Mouse (Mus musculus) hindbrain, embryonic 10.5 days (tissue): ENCODE data around the gene Miox. TPM values are rescaled to one million over a fixed set of nuclear protein-coding genes. Genes with fewer than 3 reads are reported as not detected.

ENCODE experiments used
- DNase-seq: peaks from one replicate; pipeline ENCODE4 v3.0.0-alpha.2; 2017; ENCODE audit warnings: low spot score
- H3K27ac ChIP-seq: fragments of 300-500 bp; sonication (generic); 2 replicates; pipeline ENCODE4 v1.5.1; 2016; ENCODE audit warnings: mild to moderate bottlenecking, moderate library complexity
- H3K27me3 ChIP-seq: fragments of 300-500 bp; sonication (generic); 2 replicates; pipeline ENCODE4 v1.6.1; 2016; ENCODE audit warnings: mild to moderate bottlenecking; ENCODE audit not compliant: poor library complexity, insufficient read depth, severe bottlenecking
- H3K36me3 ChIP-seq: fragments of 300-500 bp; sonication (generic); 2 replicates; pipeline ENCODE4 v1.6.1; 2016; ENCODE audit warnings: mild to moderate bottlenecking, moderate library complexity
- H3K4me1 ChIP-seq: fragments of 300-500 bp; sonication (generic); replicated peaks from 2 replicates; pipeline ENCODE4 v1.6.1; 2016; ENCODE audit warnings: mild to moderate bottlenecking
- H3K4me3 ChIP-seq: fragments of 300-500 bp; sonication (generic); 2 replicates; pipeline ENCODE4 v1.5.1; 2016; ENCODE audit warnings: mild to moderate bottlenecking, moderate library complexity
- H3K9me3 ChIP-seq: fragments of 300-500 bp; sonication (generic); 2 replicates; pipeline ENCODE4 v1.6.1; 2016; ENCODE audit warnings: mild to moderate bottlenecking, moderate library complexity
- whole genome bisulfite sequencing: fragments of 180-500 bp; shearing (Covaris S2); methylation state at CpG from one replicate; pipeline ENCODE4 v1.1.7; 2016; 5-methylcytosine and 5-hydroxymethylcytosine counted together
- polyA plus RNA-seq: library from polyadenylated mRNA; unstranded; fragments of >200 nt; fragmentation: Nextera tagmentation; extraction: Ambion mirVana; gene quantifications from 2 replicates; pipeline ENCODE4 v1.2.1, GENCODE M21; 2016

Gene Miox
- polyA plus RNA-seq, 1 experiment from 2014 or later = not detected

DNA sequence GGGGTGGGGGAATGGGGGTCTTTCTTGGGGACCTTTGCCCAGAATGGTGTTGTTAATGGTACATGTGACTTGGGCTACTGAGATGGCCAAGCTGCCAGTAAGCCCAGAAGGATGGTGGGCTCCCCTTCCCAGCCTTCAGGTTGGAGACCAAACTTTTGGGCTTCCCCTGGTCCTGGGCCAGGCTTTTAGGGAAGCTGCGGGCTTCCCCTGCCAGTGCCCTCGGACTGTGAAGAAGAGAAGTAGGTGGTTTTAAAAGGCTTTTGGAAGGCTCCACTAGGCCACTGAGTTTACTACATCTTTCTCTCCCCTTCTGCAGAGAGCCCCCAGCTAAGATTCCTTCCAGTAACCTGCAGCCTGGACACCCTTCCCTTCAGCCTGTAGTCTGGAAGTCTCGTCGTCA, 10.5 kb upstream of the Miox start:
- DNase-seq = no peak
- H3K27ac ChIP-seq = no peak overlapping the region
- no peaks in the 10 kb centered on the region for H3K36me3 ChIP-seq
- peaks cover 26% of the 10 kb centered on the region for H3K27me3 ChIP-seq
- H3K4me1 ChIP-seq = peaks cover 9% of the 10 kb centered on the region
- H3K4me3 ChIP-seq = no peak overlapping the region
- no peaks in the 10 kb centered on the region for H3K9me3 ChIP-seq
- 86% methylated on average over 4 of the region's 4 CpGs for WGBS

DNA sequence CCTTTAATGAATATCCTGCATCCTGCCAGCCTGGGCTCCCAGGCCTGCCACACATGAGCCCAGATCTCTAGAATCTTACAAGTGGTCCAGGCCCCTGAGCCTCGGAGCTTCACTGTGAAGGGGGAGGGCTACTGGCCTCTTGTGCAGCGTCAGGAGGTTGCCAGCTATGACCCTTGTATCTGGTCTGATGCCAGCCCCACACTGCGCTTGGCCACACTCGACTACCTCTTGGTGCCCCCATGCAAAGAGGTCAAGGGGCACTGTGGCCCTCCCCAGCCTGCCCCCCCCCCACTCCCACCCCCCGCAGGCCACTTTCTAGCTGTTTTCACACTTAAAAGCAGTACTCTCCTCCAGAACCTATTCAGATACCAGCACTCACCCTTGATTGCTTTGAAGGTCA, 7.8 kb upstream of the Miox start:
- H3K27ac ChIP-seq = no peak overlapping the region
- H3K36me3 ChIP-seq = no peaks in the 10 kb centered on the region
- H3K4me1 ChIP-seq = peaks cover 9% of the 10 kb centered on the region
- H3K27me3 ChIP-seq = peaks cover 22% of the 10 kb centered on the region
- DNase-seq = no peak
- no peaks in the 10 kb centered on the region for H3K9me3 ChIP-seq
- no peak overlapping the region for H3K4me3 ChIP-seq
- 63% methylated on average over 5 of the region's 5 CpGs for WGBS

DNA sequence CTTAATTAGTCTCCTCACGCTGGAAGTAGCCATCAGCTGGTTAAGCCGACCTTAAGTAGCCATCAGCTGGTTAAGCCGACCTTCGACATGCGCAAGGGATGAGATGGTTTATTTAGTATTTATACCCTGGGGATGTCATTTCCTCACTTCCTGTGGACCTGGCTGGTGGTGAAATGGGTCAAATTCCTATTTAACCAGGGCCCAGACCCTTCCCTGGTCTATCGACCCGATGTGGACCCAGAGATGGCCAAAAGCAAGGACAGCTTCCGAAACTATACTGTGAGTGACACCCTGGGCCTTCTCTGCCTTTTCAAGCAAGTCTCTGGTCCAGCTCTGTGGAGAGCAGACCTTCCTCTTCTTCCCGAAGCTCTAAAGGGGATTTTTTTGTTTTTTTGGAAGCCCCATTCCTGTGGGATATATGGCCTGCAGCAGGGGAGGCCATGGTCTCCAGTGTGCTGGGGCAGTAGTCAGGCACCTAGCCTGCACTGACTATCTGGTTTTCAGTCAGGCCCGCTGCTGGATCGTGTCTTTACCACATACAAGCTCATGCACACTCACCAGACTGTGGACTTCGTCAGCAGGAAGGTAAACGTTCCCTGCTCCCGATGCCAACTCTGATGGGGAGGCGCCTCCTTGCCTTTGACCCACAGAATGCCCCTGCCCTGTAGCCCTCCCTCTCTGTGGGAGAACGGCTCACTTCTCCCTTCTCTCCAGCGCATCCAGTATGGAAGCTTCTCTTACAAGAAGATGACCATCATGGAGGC, 758 bp downstream of the Miox start:
- no peaks in the 10 kb centered on the region for H3K27me3 ChIP-seq
- no peak for DNase-seq
- H3K27ac ChIP-seq = no peak overlapping the region
- H3K9me3 ChIP-seq = no peaks in the 10 kb centered on the region
- H3K4me1 ChIP-seq = no peaks in the 10 kb centered on the region
- H3K36me3 ChIP-seq = no peaks in the 10 kb centered on the region
- no peak overlapping the region for H3K4me3 ChIP-seq
- 83% methylated on average over 17 of the region's 17 CpGs for WGBS

DNA sequence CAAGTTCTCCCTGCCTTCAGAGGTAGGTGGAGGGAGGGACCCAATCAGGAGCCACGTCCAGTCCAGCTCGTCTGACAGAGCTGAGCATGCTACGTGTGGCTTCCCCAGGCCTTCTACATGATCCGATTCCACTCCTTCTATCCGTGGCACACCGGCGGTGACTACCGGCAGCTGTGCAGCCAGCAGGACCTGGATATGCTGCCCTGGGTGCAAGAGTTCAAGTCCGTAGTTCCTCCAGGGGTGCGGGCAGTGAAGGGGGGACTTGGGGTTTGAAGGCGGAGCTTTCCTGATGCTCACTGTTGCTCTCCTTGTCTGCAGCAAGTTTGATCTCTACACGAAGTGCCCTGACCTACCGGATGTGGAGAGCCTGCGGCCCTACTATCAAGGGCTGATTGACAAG, 2.2 kb downstream of the Miox start:
- no peaks in the 10 kb centered on the region for H3K27me3 ChIP-seq
- WGBS = 88% methylated on average over 14 of the region's 14 CpGs

DNA sequence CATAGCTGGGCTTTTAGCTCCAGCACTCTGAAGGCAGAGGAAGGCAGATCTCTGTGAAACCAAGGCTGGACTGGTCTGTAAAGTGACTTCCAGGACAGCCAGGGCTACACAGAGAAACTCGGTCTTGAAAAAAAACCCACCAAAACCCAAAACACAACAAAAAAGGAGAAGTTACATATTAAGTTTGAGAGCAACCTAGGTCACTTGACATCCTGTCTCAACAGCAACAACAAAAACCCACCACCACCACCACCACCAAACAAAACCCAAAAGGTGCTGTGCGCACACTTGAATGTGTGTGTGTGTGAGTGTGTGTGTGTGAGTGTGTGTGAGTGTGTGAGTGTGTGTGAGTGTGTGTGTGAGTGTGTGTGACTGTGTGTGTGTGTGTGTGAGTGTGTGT, 5.5 kb downstream of the Miox start:
- Histone ChIP-seq H3K27ac (no peak overlapping the region), H3K9me3 (no peaks in the 10 kb centered on the region), H3K36me3 (no peaks in the 10 kb centered on the region), H3K27me3 (no peaks in the 10 kb centered on the region), H3K4me3 (no peak overlapping the region), H3K4me1 (no peaks in the 10 kb centered on the region)
- WGBS = 87% methylated on average over 2 of the region's 2 CpGs
- DNase-seq = no peak

More for the DNA sequence above, 2.2 kb downstream of the Miox start:
- H3K9me3 ChIP-seq = no peaks in the 10 kb centered on the region
- H3K36me3 ChIP-seq = no peaks in the 10 kb centered on the region
- no peak overlapping the region for H3K4me3 ChIP-seq
- H3K27ac ChIP-seq = no peak overlapping the region
- no peak for DNase-seq
- H3K4me1 ChIP-seq = no peaks in the 10 kb centered on the region

DNA sequence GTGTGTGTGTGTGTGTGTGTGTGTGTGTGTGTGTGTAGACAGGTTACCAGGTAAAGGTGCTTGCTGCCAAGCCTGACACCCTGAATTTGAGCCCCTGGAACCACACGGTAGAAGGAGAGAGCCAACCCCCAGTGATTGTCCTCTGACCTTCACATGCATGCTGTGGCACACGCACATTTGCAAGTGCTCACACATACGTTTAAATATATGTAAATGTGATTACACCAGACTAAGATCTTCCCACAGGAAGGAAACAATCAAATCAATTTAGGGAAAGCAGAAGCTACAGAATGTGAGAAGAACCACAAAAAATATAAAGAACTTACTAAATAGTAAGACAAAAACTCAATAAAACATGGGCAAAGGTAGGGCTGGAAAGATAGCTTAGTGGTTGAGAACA, 5.9 kb downstream of the Miox start:
- Histone ChIP-seq H3K36me3 (no peaks in the 10 kb centered on the region), H3K4me3 (no peak overlapping the region), H3K9me3 (no peaks in the 10 kb centered on the region), H3K4me1 (no peaks in the 10 kb centered on the region), H3K27ac (no peak overlapping the region), H3K27me3 (no peaks in the 10 kb centered on the region)
- DNase-seq = no peak
- 83% methylated on average over 3 of the region's 3 CpGs for WGBS

DNA sequence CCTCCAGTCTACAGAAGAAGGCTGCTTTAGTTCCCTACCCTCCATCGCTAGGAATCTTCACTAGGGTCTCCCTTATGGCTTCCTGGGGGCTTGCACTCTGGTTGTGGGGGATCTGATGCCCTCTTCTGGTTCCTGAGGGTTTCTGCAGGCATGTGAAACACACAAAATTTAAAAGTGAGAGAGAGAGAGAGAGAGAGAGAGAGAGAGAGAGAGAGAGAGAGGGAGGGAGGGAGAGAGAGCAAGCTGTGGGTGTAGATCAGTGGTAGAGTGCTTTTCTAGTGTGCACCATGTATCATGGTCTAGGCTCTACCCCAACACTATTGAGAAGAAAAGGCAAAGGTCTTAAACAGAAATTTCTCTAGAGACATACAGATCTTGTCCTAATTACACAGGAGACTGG, 7.5 kb downstream of the Miox start:
- Histone ChIP-seq H3K4me3 (no peak overlapping the region), H3K4me1 (no peaks in the 10 kb centered on the region), H3K9me3 (no peaks in the 10 kb centered on the region), H3K27me3 (no peaks in the 10 kb centered on the region), H3K27ac (no peak overlapping the region), H3K36me3 (no peaks in the 10 kb centered on the region)
- WGBS = 32% methylated on average over 1 of the region's 1 CpGs
- DNase-seq = no peak

DNA sequence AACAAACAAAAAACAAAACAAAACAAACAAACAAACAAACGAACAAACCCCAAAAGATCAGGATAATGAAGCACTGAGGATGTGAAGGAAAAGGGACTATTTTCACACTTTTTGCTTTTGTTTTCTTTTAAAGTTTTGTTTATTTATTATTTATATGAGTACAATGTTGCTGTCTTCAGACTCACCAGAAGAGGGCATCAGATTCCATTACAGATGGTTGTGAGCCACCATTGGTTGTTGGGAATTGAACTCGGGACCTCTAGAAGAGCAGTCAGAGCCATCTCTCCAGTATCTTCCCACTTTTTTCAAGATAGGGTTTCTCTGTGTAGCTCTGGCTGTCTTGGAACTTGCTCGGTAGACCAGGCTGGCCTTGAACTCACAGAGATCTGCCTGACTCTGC, 9.1 kb downstream of the Miox start:
- no peaks in the 10 kb centered on the region for H3K4me1 ChIP-seq
- H3K4me3 ChIP-seq = no peak overlapping the region
- H3K27ac ChIP-seq = no peak overlapping the region
- no peak for DNase-seq
- H3K27me3 ChIP-seq = no peaks in the 10 kb centered on the region
- no peaks in the 10 kb centered on the region for H3K9me3 ChIP-seq
- WGBS = 86% methylated on average over 3 of the region's 3 CpGs
- H3K36me3 ChIP-seq = no peaks in the 10 kb centered on the region

DNA sequence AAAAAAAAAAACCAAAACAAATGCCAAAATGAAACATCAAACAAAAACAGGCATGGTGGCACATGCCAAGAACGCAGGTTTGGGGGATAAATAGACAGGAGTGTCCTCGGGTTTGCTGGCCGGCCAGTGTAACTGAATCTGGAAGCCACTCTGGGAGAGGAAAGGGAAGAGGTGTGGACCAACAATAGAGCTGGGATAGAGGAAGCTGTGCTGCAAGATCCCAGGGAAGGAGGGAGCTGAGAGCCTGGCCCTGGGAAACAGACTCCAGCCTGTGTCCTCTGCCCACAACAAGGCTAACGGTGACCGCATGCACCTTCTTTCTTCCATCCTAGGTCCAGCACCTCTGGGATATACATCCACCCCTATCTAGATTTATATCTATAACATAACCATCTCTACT, 16.2 kb downstream of the Miox start:
- no peak overlapping the region for H3K27ac ChIP-seq
- WGBS = 82% methylated on average over 5 of the region's 5 CpGs
- no peak overlapping the region for H3K4me3 ChIP-seq
- H3K27me3 ChIP-seq = no peaks in the 10 kb centered on the region
- H3K36me3 ChIP-seq = peaks cover 44% of the 10 kb centered on the region
- no peaks in the 10 kb centered on the region for H3K9me3 ChIP-seq
- peaks cover 17% of the 10 kb centered on the region for H3K4me1 ChIP-seq
- no peak for DNase-seq

DNA sequence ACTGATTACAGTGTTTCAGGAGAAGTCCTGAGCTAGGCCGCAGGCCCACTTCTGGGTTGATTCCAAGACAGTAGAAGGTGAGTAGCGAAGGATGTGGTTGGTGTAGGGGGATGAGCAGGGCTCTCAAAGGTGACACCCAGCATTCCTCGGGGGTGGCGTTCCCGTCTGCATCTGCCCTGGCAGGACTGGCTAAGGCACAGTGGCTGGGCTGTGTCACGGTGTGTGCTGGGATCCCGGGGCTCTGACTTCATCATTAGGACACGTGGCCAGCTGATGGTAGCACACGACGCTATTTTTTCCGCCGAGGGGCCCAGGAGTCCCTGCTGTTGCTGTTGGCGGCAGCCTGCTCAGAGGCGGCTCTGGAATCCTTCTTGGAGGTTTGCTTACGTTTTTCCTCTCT, 17.1 kb downstream of the Miox start:
- Histone ChIP-seq H3K4me3 (no peak overlapping the region), H3K9me3 (no peaks in the 10 kb centered on the region), H3K4me1 (peaks cover 17% of the 10 kb centered on the region), H3K27ac (no peak overlapping the region), H3K36me3 (peaks cover 44% of the 10 kb centered on the region), H3K27me3 (no peaks in the 10 kb centered on the region)
- DNase-seq = no peak
- WGBS = 92% methylated on average over 15 of the region's 15 CpGs

DNA sequence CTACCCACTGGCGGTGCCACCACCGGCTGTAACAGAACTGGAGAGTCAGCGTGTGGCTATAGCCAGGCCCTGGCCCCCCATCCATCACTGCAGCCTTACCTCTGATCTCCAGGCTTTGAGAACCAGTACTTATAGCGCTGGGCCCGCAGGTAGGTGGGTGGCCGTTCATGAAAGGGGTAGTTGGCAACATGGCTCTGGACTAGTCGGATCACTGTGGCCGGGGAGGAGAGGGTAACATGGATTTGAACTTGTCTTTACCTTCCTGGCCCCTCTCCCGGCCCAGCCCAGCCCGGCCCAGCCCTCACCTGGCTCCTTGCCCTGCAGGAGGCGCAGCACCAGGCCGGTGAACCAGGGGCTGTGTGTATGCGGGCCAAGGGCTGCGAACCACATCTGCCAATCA, 17.9 kb downstream of the Miox start:
- 95% methylated on average over 14 of the region's 14 CpGs for WGBS
- Histone ChIP-seq H3K9me3 (no peaks in the 10 kb centered on the region), H3K36me3 (peaks cover 44% of the 10 kb centered on the region), H3K27ac (no peak overlapping the region), H3K4me3 (no peak overlapping the region), H3K4me1 (peaks cover 24% of the 10 kb centered on the region), H3K27me3 (no peaks in the 10 kb centered on the region)
- no peak for DNase-seq

DNA sequence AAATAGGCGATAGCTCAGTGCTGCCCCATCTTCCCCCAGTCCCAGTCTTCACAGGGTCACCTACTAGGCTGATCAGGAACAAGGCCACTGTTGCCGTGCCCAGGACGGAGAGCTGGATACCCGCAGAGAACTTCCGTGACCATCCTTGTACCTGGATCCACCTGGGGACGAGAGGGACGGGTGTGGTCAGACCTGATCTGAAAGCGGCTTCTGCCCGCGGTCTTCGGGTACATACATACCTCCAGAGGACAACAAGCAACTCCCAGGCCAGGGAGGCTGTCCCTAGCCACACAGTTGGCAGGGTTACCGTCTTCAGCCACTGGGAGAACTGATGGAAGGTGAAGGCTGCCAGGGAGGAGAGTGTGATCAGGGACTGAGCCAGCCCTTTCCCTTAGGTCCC, 18.6 kb downstream of the Miox start:
- H3K27me3 ChIP-seq = no peaks in the 10 kb centered on the region
- H3K4me1 ChIP-seq = peaks cover 28% of the 10 kb centered on the region
- DNase-seq = no peak
- H3K9me3 ChIP-seq = no peaks in the 10 kb centered on the region
- 94% methylated on average over 12 of the region's 12 CpGs for WGBS
- H3K4me3 ChIP-seq = no peak overlapping the region
- H3K27ac ChIP-seq = no peak overlapping the region
- peaks cover 49% of the 10 kb centered on the region for H3K36me3 ChIP-seq

DNA sequence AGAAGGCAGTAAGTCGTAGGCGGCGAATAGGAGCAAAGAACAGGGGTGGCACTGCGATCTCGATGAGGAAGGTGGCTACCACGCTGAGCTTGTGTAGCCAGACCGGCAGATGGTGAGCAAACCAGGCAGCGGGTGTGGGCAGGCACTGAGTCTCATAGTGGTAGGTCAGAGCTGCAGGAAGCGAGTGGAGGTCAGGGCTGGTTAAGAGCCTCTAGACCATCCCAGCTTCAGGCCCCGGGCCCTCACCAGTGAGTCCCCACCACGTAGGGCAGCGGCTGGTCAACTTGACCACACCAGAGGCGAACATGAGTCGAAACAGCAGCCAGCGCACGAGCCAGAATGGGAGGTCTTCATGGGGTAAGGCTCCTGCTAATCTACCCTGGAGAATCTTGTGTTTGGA, 19.6 kb downstream of the Miox start:
- no peaks in the 10 kb centered on the region for H3K9me3 ChIP-seq
- H3K36me3 ChIP-seq = peaks cover 59% of the 10 kb centered on the region
- peak overlapping the region; percentile 89 for H3K4me3 ChIP-seq
- 94% methylated on average over 16 of the region's 16 CpGs for WGBS
- H3K27ac ChIP-seq = no peak overlapping the region
- no peak for DNase-seq
- H3K4me1 ChIP-seq = peaks cover 34% of the 10 kb centered on the region
- no peaks in the 10 kb centered on the region for H3K27me3 ChIP-seq

DNA sequence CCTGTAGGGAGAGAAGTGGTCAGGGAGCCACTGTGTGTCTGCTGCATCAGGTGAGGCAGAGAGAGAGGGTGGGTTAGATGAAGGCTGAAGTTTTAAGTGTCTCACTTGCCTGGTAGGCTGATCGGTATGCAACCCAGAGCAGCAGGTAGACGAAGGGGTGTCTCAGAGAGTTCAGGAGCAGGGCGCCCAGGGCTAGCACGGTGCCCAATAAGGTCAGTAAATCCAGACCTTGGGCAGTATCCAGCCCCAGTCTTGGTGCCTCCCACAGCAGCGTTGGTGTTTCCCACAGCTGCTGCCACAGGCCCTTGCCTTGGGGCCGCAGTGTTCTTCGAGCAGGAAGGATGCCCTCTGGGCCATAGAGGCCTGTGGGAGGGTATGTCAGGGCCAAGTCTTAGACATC, 20.3 kb downstream of the Miox start:
- peak overlapping the region; percentile 95 for H3K27ac ChIP-seq
- 88% methylated on average over 7 of the region's 7 CpGs for WGBS
- H3K9me3 ChIP-seq = no peaks in the 10 kb centered on the region
- no peak for DNase-seq
- peak overlapping the region; percentile 89 for H3K4me3 ChIP-seq
- peaks cover 34% of the 10 kb centered on the region for H3K4me1 ChIP-seq
- H3K36me3 ChIP-seq = peaks cover 63% of the 10 kb centered on the region
- no peaks in the 10 kb centered on the region for H3K27me3 ChIP-seq
